Mouse (Mus musculus): ENCODE data around the gene Trim46.

DNA sequence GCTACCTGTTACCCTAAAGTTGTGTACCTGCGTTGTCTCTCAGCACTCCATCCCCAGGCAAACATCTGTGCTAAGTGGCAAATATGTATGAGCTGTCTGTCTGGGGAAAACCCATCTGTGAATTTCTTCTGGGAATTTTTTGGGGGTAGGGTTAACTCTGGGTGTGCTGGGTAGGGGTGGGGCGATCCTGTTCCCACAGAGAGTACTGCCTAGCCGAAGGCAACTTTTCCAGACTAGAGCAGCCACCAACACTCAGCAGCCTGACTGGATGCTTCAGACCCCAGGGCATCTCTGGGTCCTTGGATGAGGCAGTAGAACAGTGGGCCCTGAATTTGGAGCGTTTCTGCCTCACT lies 36.2 kb upstream of the Trim46 start:
- TF ChIP-seq POLR2A (IDR thresholded peaks at IDR 0.05; ENCODE audit: insufficient read depth, low read depth, low read length) (no peak), CTCF (IDR thresholded peaks at IDR 0.05; ENCODE audit: insufficient read depth, low read depth, low read length) (no peak)

Measured in olfactory bulb, adult 2 months (tissue).